Mouse (Mus musculus) left cerebral cortex, adult 8-10 months (tissue): ENCODE measurements at regions not wholly inside any gene's neighbourhood (a gene's known extent, or its start where the extent isn't known, plus 50 kb on each side); places are given as distances from the start of the nearest gene placed in this dataset.

ENCODE experiments used
- DNase-seq, 2 experiments: peaks; one replicate each; pipeline ENCODE4 v3.0.0; 2022; ENCODE audit warnings: low spot score in 2 of 2

DNA sequence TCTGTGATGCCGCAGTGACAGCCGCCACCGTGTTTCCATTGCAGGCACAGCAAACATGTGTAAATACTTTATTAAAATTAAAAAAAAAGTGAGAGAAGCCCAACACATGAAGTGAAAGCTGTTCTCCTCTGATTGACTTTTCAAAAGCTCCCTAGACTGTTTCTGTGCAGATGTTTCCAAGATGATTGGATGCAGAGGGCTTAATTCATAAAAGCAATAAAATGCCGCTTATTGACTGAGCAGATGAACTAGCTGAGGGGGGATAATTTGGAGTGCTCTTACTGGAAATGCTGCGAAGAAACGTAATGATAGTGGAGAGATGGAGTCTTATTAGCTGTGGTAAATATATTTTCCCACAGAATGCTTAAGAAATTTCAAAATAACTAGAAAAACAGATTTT is 170.4 kb downstream of the Rnf144a start:
- DNase-seq: no peak

DNA sequence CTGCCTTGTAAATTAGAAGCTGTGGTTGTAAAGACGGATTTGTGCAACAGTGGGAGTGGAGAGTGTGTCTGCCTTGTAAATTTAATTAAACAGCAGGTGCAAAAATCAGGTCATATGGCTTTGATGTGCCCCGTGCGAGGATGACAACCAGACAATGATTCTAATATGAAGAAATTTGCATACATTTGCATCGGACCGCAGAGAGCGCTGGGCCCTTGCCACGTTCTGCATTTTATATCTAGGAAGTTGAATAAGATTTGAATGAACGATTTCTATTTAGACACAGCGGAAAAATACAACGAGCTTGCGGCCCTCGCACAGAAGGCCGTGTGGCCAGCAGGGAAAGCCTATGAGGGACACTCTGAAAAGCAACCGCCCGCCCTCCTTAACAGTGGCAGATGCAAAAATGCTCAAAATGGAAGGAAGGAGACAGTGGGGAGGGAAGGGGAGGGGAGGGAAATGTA is 187.5 kb downstream of the Rnf144a start:
- DNase-seq: peak; percentile 15 to 22

DNA sequence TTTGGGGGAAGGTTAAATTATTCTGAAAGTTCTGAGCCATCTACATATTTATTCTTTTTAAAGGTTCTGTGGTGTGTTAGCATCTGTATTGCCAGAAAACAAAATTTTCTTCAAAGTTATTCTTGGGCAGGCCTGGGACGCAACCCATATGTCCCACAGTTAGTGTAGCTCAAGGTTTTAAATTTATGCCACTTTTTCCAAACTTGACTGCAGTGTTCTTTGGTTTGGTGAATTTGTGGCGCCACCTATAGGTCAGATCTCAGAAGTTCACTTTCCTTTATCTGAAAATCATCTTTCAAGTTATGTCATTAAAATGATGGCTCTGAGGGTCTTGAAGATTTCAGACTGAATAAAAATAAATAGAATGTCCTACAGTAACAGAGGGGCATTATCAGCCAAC is 188.7 kb downstream of the Rnf144a start:
- peak in 1 of 2 experiments; percentile 20 for DNase-seq

DNA sequence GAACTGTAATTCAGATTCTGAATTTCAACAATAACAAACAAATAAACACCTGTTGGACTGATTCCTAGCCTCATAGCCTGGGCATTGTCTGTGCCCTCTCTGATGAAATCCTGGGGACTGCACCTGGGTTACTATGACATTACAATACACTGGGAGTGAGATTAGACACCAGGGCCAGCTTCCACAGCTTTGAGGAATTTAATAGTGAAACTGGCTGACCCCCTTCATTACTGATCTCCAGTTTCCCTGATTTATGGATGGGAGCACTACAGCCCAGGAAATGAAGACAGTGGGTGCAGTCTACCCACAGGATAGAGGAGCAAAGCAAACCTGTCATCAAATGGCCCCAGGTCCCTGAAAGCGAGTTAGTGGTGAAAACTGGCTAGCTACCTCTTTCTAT is 202.6 kb downstream of the Rnf144a start:
- no peak for DNase-seq

DNA sequence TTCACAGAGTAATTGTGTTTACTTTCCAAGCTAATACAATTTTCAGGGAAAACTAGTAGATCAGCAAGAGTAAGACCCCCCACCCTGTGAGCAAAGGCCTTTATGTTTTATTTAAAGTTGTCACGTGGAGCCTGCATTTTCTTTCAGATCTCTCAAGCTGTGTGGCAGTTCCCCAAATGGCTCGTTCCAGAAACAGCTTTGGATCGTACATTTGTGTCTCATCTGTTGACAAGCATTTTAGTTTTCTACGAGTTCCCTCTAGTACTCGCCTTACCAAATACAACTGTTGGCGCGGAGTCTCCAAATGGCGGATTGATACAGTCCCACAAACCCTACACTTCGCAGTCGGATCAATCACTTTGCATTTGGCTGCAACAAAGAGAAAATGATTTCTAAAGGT is 203.6 kb downstream of the Rnf144a start:
- no peak for DNase-seq

DNA sequence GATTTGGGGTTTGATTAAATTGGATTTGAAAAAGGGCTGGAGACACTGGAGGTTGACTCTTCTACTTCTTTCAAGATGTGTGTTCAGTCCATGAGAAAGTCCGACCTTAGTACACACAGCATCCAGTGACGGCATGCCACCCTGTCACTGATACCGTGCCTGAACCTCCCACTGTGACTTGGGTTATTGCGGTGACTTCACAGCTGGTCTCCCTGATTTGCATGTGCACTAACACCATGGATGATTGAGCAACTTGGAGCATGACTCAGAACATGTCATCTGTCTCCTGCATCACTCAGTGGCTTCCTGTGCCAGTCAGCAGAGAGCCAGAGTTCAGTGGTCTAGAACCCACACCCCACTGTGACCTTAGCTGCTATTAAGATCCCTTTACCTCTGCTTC is 208.3 kb downstream of the Rnf144a start:
- DNase-seq: no peak

DNA sequence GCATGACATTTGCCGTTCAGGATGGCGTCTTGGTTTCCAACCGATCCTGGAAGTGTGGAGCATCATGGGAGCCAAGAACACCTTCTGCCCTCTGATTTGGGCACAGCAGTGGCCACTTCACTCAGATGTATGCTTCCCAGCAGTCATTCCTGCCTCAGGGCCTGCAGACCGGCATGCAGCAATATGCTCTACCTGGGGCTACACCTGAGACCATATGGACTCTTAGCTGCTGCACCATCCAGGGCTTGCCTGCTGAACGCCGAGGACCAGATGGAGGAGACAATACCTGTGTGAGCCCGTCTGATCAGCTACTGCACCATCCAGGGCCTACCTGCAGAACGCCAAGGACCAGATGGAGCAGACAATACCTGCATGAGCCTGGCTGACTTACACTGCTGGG is 209.0 kb downstream of the Rnf144a start:
- no peak for DNase-seq

DNA sequence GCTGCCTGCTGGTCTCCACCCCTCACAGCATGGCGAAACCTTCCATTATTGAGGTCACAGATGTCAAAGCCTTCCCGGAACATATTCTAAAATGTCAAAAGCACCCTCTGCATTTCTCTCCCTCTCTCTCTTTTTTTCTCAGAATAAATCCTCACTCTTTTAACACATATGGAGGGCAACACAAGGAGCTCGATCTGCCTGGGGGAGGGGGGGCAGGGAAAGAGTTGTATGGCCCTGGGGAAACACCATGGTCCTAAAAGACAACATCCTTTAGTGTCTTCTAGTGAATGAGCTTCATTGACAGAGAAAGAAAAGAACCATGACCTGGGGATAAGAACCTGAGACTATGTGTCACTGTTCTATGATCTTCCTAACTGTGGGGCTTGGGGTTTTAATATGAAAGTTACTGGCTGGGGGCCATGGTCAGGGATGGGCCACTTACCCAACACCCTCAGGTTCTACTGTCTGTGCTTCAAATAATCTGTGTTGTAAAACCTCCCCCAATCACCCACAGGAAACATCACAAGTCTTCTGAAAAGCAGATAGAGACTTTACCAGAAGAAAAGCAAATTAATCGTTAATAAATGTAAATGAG is 223.0 kb downstream of the Rnf144a start:
- no peak for DNase-seq

DNA sequence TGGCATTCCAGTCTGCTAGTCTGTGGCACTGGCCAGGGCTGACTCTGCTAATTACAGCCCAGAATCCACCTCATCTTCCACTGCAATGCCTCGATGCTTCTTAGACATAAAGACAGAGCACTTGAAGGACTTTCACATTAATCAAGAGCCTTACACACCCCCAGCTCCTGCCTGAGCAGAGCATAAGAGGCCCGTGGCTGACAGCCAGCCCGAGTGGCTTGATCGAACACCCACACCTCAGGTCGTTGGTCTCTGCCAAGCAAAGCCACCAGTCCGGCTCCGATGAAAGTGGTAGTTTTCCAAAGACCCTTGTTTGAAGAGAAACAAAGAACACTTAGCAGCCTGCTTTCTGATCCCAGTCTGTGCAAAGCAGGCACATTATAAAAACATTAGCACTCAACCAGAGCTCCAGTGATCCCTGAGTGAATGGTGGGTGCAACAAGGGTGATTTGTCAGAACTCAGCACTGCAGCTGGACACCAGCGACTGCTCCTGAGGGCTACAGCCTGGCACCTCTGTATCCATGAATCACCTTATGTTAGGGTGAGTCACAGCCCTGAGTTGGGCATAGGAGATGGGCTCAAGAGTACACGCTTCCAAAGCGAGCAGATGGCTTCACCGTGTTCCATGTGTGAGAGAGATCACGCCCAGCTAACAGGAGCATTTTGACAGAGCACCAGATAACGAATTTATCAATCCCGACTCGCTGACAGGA is 223.6 kb downstream of the Rnf144a start:
- DNase-seq: peak in 1 of 2 experiments; percentile 30

DNA sequence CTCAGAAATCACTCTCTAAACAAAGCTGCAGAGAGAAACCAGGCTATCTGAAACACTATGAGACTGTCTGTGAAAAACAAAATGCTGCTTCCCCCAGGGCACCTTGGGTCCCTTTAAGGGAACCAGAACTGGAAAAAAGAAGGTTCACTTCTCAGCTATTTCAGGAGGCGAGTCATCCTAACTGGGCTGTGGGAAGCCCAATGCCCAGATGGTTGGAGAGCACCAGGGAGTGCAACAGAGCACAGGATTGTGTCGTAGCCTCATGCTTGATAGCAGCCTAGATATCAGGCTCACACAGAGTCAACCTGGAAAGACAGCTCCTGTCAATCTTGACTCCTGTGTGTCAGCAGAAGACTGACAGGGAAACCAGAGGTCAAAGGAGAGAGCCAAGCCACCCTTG is 226.1 kb downstream of the Rnf144a start:
- DNase-seq: no peak

DNA sequence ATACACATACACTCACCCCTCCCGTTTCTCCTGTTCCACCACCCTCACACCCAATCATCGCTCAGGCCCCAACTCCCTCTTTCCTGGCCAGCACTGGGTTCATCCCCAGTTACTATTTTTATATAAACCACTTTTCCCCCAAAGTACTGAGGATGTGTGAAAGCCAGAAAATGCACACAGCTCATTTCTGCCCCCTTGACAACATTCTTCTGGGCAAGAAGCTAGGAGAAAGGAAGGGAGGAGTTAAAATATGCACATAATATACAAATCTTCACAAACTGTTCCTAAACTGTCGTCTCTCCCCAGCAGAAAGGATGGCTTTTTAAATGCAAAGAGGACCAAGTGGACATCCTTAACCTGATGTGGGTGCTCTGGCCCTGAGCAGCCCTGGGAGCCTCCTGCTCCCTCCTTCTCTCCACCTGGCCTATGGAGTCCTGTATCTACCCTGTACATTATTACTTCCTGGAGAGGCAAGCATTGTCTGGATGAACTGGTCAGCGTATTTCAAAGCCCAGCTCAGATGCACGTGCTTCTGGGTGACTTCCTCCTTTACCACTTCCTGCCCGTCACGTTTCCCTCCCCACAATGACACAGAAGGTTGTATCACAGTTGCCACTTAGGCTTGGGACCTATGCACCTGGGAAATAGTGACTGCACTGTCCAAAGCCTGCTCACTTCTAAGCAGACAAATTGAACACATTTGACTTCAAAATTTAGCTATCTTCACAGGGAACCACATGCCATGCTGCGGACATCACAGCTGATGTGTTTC is 227.8 kb downstream of the Rnf144a start:
- no peak for DNase-seq

DNA sequence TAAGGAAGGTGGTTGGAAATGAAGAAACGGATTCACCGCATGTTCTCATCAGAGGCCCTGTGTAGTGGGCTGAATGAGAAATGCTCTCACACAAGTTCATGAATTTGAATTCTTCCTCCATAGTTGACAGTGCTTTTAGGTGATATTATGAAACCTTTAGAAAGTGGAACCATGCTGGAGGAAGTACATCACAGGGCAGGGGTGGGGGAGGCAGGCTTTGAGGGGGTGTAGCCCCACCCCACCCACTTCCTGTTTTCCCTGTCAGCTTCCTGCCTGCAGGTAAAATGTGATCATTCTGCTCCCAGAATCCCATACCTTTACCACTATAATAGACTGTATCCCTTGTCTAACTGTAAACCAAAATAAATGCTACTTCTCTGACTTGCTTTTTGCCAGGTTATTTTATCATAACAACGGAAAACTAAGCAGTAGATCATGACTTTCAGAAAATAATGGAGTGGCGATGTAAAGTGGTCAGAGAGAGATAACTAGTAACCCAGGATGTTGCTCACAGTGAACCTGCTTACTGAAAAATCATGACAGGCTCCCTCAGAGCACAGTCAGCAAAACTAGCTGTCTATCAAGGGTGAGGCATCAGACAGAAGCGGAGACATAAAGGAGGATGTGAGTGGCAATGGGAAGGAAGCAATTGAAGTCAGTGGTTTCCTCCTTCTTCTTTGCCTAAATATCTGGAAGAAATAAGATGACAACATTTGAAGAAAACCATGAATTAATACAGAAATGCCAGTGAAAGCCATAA is 230.2 kb downstream of the Rnf144a start:
- no peak for DNase-seq

DNA sequence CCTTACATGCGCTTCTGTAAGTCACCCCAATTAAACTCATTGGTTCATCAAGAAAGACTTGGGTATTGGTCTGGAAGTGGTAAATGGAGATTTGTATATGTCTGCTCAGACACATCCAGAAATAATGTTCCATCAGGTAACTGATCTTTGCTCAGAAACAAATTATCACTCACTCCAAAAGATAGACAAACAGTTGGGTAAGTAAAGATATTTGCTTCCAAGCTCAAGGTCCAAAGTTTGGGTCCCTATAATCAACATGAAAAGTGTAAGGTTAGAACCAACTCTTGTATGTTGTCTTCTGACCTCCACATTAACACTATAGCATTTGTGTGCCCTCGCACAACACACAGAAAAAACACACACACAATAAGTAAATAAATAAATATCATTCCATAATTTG is 232.0 kb downstream of the Rnf144a start:
- no peak for DNase-seq

DNA sequence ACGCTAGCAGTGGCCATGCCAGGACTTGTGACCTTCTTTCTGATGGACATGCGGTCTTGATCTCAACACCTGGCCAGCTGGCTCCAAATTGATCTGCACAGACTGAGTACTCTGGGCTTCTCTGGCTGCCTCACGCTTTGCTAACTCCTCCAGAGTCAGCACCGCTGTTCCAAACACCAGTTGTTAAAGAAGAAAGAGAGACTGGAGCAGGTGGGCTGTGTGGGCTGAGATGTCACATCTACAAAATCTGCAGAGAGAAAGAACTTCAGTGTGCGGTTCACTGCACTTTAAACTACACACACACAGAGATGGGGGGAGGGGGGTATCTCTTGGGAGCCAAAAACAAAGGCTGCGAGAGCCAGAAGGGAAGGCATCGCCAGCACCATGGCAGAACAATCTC is 234.2 kb downstream of the Rnf144a start:
- DNase-seq: peak in 1 of 2 experiments; percentile 64

DNA sequence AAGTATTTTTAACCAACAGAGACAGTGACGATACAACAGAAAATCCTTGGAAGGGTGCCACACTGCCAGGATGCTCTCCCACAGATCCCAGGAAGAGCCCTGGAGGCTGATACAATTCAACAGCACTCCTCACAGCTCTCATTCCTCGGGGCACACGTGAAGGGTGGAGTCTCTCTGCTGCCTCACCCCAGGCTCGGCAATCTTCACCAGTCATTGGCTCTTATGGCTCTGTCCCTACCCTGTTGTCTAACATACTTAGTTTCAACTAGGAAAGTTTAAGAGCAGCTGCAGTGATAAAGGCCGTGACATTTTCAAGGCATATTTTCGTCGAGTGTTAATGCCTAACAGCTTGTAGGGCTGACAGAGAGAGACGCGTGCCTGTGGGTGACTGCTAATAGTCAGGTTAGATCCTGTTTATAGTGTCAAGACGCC is 238.8 kb downstream of the Rnf144a start:
- DNase-seq: peak in 1 of 2 experiments; percentile 60

DNA sequence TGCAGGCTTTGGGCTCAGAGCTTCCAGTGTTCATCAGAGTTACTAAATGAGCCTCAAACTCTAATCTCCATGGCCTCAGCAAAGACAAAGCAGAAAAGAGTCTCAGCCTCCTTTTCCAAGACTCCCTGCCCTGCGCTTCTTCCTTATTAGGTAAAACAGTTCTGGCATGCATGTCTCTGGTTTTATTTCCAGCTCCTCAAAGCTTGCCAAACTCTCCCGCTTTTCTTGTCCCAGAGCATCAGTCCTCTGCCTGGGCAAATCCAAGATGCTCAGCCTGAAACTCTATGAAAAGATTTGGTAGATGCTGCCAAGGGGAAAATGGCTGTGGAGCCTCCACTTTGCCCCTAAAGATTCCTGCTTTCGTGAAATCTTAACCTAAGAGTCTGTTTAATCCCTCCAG is 251.6 kb downstream of the Rnf144a start:
- peak in 1 of 2 experiments; percentile 47 for DNase-seq

DNA sequence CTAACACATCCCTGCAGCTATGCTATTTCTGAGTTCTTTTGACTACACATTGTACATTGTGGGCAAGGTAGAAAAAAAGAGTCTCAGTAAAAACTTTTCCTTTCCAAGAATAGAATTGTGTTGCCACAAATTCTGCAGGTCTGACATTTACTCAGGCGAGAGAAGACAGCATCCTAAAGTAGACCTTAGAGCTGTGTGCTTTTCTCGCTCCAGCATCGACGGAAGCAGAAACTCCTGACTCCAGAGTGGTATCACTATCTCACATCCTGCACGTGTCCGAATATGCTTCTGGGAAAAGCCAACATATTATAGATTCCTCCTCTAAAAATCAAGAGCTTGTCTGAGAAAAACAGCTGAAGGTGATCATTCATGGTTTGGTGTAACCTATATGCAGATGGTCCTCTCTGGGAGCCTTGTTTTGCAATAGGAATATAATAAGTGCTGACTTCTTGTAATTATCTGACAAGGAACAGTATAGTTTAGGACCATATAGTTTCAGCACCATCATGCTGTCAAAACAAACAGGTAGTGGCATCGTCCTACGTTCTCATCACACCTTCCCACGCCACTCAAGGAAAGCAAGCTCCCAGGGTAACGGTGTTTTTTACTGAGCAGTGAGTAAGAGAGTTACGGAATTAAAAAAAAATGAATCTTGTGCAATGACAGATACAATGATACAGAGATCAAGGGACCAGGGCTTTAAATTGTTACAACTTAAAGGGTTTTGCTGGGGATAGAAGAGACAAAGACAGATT is 254.0 kb downstream of the Rnf144a start:
- DNase-seq: peak in 1 of 2 experiments; percentile 52

DNA sequence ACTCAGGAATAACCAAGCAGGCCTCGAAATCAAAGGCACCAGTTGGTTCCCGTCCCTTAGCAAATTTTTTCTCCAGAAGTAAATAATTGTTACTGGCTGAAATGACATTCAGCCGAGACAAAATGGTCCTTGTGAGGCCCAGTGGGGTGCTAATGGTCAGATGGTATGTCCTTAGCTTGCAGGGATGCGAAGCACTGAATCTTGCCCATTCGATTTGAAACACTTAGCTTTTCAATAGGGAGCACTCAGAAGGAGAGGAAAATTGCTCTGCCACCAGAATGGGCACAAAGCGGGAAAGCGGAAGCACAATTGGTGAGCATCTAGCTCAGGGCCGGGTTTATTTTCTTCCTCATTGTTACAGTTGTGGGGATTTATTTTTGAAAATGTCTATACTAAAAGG is 262.1 kb downstream of the Rnf144a start:
- DNase-seq: no peak

DNA sequence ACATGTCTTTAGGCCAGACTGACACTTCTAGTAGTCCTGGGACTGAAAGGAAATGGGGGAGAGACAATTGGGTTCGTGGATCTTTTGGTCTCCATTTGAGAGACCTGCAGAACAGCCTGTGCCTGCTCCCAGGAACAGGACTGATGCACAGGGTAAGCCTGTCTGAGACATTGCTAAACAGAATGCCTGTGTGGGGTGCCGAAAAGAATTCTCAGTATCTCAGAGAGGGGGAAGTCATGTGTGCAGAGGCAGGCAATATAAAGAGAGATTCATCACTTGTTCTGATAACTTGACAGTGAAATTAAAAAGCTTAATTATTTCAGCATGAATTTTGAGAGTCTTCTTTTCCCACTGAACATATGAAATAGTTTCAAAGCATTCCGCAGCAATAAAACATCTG is 268.7 kb downstream of the Rnf144a start:
- DNase-seq: no peak

DNA sequence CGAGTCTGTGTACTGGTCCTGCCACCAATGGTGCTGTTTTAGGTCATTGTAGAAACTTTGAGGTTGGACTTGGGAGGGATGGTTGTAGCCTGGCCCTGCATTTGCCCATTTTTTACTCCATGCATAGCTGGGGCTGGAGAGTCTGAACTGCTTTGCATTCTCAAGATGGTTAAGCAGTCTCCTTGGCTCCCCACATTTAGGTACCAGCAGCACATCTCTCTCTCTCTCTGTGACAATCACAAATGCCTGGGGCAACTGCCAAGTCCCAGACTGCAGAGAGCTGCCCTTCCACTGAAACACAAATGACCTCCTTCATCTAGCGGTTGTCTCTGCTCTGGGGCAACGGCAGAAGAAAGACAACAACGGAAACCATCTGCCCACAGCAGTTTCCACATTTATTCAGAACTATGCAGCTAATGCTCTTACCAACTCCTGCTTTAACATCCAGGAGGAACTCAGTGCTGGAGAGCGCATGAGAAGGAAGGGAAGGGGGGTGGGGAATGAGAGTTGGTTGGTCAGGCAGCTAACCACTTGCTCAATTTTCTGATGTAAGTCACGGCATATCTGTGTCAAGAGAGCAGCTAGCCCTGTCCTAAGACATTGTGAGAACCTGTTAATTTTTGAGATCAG is 269.9 kb downstream of the Rnf144a start:
- DNase-seq: no peak
